Mouse (Mus musculus): ENCODE results near the gene Stab2. TPM values are rescaled to one million over a fixed set of nuclear protein-coding genes. Genes with fewer than 3 reads are reported as not detected.

Stab2 gene
- polyA plus RNA-seq, 1 experiment from 2014 or later: 0.84 TPM

DNA sequence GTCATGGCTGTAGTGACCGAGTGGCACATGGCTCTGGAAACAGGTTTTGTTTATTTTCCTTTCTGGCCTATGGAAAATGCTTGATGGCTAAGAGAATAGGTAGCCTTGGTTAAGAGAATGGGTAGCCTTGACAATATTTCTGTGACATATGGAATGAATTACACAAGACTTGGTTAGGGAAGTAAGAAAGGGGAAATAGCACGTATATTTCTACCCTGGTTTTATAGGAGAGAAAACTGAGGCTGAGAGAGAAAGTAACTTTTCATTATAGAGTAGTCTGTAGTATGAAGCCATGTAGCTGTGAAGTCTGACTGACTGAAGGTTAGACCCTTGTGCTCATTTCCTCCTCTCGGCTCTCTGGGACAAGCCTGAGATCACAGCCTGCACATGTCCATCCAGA lies 180.9 kb downstream of the Stab2 start:
- Histone ChIP-seq H3K36me3 (peaks cover 49% of the 10 kb centered on the region), H3K9me3 (replicated peaks) (0 out of 2 replicates have a peak, but pooled peaks cover 9% of the 10 kb centered on the region), H3K4me1 (replicated peaks) (peaks cover 10% of the 10 kb centered on the region), H3K4me3 (no peak overlapping the region), H3K27me3 (replicated peaks) (no peaks in the 10 kb centered on the region), H3K27ac (ENCODE audit: poor library complexity, severe bottlenecking) (no peak overlapping the region), H3K9ac (no peak overlapping the region), H3K4me2 (no peak overlapping the region)
- no peak for ATAC-seq (ENCODE audit: insufficient number of reproducible peaks, low FRiP score)
- WGBS: 72% methylated on average over 3 of the region's 3 CpGs

DNA sequence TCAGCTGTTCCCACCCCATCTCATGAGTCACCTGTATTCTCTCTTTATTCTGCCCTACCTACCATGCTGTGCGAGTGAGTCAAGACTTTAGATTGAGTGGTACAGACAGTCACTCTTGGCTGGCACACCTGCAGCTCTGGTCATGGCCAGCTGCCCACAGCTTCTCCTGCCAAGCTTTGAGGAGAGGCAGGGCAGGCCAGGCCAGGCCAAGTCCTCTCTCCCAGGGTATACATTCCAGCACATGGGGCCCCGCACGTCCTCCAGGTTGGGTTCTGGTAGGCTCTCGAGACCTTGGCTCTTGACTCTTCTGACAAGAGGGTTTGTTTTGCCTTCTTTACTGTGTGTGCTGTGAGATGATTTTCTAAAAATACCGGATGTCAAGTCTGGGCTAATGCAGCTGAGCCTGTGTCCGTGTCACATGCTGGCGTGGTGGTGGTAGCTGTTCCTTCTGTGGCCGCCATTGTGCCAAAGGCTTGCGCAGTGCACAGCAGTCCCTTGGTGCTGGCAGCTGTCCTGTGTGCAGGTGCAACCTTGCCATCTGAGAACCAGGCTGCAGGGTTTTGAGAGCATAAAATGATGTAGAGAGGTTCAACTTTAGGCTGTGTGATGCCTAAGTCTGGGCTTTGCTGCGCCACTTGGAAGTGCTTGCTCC lies 181.8 kb downstream of the Stab2 start:
- H3K27ac ChIP-seq (ENCODE audit: poor library complexity, severe bottlenecking): peak overlapping the region; percentile 57
- 0 out of 2 replicates have a peak, but pooled peaks cover 9% of the 10 kb centered on the region for H3K9me3 ChIP-seq (replicated peaks)
- H3K4me1 ChIP-seq (replicated peaks): peaks cover 10% of the 10 kb centered on the region
- WGBS: 78% methylated on average over 10 of the region's 10 CpGs
- H3K9ac ChIP-seq: no peak overlapping the region
- no peak overlapping the region for H3K4me2 ChIP-seq
- no peaks in the 10 kb centered on the region for H3K27me3 ChIP-seq (replicated peaks)
- H3K36me3 ChIP-seq: peaks cover 49% of the 10 kb centered on the region
- no peak; the same call in 1 of the 2 replicates for ATAC-seq (ENCODE audit: insufficient number of reproducible peaks, low FRiP score)
- no peak overlapping the region for H3K4me3 ChIP-seq

DNA sequence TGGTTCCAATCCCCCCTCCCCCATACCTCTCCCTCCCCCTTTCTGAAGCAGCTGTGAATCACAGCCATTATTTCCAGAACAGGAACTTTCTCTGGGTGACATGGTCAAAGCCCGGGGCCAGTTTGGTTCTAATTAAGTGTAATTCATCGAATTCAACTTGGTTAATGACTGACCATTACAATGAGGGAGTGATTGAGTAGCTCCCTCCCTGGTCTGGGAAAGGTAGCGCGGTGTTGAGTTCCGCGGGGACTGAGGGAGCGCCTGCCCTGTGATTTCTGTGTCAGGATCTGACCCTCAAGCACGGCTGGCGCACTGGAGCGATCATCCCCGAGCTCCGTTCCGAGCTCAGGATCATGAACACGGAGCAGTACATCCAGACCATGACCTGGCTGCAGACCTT lies 183.0 kb downstream of the Stab2 start:
- Histone ChIP-seq H3K9me3 (replicated peaks) (0 out of 2 replicates have a peak, but pooled peaks cover 9% of the 10 kb centered on the region), H3K27me3 (replicated peaks) (no peaks in the 10 kb centered on the region), H3K9ac (no peak overlapping the region), H3K4me1 (replicated peaks) (peaks cover 13% of the 10 kb centered on the region), H3K27ac (ENCODE audit: poor library complexity, severe bottlenecking) (no peak overlapping the region), H3K4me3 (no peak overlapping the region), H3K4me2 (no peak overlapping the region), H3K36me3 (peaks cover 53% of the 10 kb centered on the region)
- ATAC-seq (ENCODE audit: insufficient number of reproducible peaks, low FRiP score): no peak
- WGBS: 74% methylated on average over 14 of the region's 14 CpGs

DNA sequence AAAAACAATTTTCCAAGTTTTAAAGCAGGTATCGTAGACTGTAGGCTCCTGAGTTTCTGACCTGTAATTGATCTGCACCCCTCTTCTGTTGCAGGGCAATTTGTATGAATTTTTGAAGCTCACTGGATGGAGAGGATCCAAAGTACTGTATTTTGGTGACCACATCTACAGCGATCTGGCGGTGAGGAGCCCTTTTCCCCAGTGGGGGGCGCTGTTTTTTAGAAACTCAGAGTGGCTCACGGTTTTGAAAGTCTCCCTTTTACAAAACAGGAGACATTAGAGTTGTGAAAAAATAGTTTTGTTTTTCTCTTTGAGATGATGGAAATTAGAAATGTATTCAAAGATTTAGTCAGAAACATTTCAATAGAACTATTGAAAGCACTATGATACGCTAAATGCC lies 183.7 kb downstream of the Stab2 start:
- Histone ChIP-seq H3K9ac (no peak overlapping the region), H3K36me3 (peaks cover 46% of the 10 kb centered on the region), H3K27ac (ENCODE audit: poor library complexity, severe bottlenecking) (no peak overlapping the region), H3K27me3 (replicated peaks) (no peaks in the 10 kb centered on the region), H3K4me3 (no peak overlapping the region), H3K4me1 (replicated peaks) (peaks cover 21% of the 10 kb centered on the region), H3K4me2 (no peak overlapping the region), H3K9me3 (replicated peaks) (0 out of 2 replicates have a peak, but pooled peaks cover 5% of the 10 kb centered on the region)
- 79% methylated on average over 6 of the region's 6 CpGs for WGBS
- ATAC-seq (ENCODE audit: insufficient number of reproducible peaks, low FRiP score): no peak

DNA sequence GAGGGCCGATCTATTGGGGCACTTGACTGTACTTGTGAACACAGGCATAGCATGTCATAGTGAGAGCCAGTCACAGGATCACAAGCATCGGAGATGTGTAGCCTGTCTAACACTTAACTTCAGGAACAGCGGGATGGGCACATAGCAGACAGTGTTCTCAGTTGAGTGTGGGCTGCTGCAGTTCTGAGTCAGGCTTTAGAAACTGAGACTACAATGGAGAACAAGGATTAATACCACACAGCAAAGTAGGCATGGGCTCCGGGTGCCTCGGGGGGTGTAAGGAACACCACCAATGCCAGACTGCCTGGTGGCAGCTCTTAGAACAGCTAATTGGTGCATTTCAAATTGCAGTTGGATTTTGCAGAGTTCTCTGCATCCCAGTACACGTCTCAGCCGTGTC lies 186.8 kb downstream of the Stab2 start:
- no peak for ATAC-seq (ENCODE audit: insufficient number of reproducible peaks, low FRiP score)
- peaks cover 28% of the 10 kb centered on the region for H3K4me1 ChIP-seq (replicated peaks)
- no peak overlapping the region for H3K9ac ChIP-seq
- 89% methylated on average over 7 of the region's 7 CpGs for WGBS
- no peaks in the 10 kb centered on the region for H3K9me3 ChIP-seq (replicated peaks)
- H3K4me3 ChIP-seq: no peak overlapping the region
- H3K36me3 ChIP-seq: peaks cover 37% of the 10 kb centered on the region
- H3K4me2 ChIP-seq: no peak overlapping the region
- H3K27me3 ChIP-seq (replicated peaks): no peaks in the 10 kb centered on the region
- no peak overlapping the region for H3K27ac ChIP-seq (ENCODE audit: poor library complexity, severe bottlenecking)

DNA sequence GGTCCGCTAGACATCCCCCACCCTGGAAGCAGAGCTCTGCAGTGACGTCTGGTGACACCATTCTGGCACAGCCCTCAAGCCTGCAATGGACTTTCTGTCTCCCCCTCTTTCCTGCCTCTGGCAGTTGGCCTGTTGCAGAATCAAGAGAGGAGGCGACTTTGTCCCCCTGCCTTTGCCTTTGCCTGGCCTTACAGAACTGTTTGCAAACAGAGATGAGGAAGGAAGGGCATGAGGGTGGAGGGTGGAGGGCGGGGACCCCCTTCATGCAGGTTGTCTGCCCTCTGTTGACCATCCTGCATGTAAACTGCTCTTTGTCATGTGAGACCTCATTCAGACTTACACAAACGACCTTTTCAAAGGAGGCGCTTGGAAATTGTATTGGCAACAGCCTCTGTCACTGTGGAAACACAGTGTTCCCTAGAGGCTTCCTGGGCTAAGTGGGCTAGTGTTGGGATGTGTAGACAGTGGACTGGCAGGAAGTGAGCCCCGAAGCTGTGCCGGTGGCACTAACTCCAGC lies 188.1 kb downstream of the Stab2 start:
- Histone ChIP-seq H3K4me3 (no peak overlapping the region), H3K4me2 (no peak overlapping the region; the same call in 1 of the 2 replicates), H3K27me3 (replicated peaks) (no peaks in the 10 kb centered on the region), H3K27ac (ENCODE audit: poor library complexity, severe bottlenecking) (peak overlapping the region; percentile 42), H3K36me3 (peaks cover 33% of the 10 kb centered on the region), H3K4me1 (replicated peaks) (peaks cover 31% of the 10 kb centered on the region), H3K9me3 (replicated peaks) (no peaks in the 10 kb centered on the region), H3K9ac (0 out of 2 replicates have a peak overlapping the region, but pooled peaks have one; percentile 20)
- WGBS: 32% methylated on average over 8 of the region's 8 CpGs
- peak; percentile 38; the same call in 1 of the 2 replicates for ATAC-seq (ENCODE audit: insufficient number of reproducible peaks, low FRiP score)

DNA sequence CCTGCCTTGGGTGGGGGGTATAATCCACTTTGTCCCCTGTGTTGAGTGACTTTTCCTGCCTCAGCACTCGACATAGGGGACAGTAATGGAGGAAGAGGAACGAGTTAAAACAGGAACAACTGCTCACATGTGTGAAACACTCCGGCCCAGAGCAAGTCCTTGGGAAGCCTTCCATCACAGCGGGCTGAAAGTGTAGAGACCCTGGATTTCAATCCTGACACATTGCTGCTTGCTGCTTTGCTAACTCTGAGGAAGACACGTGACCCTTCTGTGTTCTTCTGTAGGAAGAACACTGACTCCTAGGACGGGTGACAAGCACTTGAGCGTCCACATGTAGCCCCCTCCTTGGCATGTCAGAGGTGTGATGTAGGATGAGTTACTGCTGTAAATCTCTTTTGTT lies 192.7 kb downstream of the Stab2 start:
- no peak overlapping the region for H3K9ac ChIP-seq
- no peaks in the 10 kb centered on the region for H3K9me3 ChIP-seq (replicated peaks)
- peaks cover 47% of the 10 kb centered on the region for H3K4me1 ChIP-seq (replicated peaks)
- WGBS: 74% methylated on average over 7 of the region's 7 CpGs
- H3K27ac ChIP-seq (ENCODE audit: poor library complexity, severe bottlenecking): no peak overlapping the region
- H3K27me3 ChIP-seq (replicated peaks): no peaks in the 10 kb centered on the region
- peaks cover 17% of the 10 kb centered on the region; the same call in 1 of the 2 replicates for H3K36me3 ChIP-seq
- no peak overlapping the region for H3K4me3 ChIP-seq
- H3K4me2 ChIP-seq: no peak overlapping the region
- no peak for ATAC-seq (ENCODE audit: insufficient number of reproducible peaks, low FRiP score)

DNA sequence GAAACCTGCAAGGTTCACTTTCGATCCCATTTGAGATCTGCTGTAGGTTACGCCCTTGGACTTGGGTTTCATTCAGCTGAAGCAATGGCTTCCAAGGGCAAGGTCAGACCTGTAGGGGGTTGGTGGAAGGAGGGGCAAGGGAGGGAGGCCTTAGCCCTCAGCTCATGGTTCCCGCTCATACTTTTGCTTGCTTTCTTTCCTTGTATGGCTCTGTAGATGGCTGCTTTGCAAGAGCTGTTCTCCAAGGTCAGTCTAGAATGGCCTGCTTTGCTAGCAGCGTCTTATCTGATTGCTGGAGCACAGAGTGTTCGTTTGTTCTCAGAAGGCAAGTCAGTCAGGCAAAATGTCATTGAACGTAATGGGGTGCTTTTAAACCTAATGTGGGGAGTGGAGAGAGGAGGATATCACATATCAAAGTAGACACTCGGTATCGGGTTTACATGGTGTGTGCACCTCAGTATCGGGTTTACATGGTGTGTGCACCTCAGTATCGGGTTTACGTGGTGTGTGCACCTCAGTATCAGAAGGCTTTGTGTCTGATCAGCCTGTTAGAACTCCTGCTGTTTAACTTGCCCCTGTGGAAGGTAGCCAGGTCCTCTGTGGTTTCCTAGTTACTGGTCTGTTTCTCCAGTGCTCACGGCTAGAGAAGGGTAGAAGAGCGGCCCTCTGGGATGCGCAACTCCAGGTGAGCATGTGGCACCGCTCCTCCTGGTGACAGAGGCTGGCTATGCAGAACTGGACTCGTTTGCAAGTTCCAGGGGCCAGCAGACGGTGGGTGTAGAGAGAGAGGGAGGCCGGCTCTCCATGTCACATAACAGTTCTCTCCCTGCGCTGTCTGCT lies 193.3 kb downstream of the Stab2 start:
- H3K4me1 ChIP-seq (replicated peaks): peaks cover 40% of the 10 kb centered on the region
- peak overlapping the region; percentile 76 for H3K27ac ChIP-seq (ENCODE audit: poor library complexity, severe bottlenecking)
- no peaks in the 10 kb centered on the region for H3K9me3 ChIP-seq (replicated peaks)
- H3K4me2 ChIP-seq: no peak overlapping the region
- 61% methylated on average over 19 of the region's 19 CpGs for WGBS
- H3K4me3 ChIP-seq: no peak overlapping the region
- 0 out of 2 replicates have a peak, but pooled peaks have one; percentile 7 for ATAC-seq (ENCODE audit: insufficient number of reproducible peaks, low FRiP score)
- no peak overlapping the region for H3K9ac ChIP-seq
- peaks cover 20% of the 10 kb centered on the region; the same call in 1 of the 2 replicates for H3K36me3 ChIP-seq
- no peaks in the 10 kb centered on the region for H3K27me3 ChIP-seq (replicated peaks)

DNA sequence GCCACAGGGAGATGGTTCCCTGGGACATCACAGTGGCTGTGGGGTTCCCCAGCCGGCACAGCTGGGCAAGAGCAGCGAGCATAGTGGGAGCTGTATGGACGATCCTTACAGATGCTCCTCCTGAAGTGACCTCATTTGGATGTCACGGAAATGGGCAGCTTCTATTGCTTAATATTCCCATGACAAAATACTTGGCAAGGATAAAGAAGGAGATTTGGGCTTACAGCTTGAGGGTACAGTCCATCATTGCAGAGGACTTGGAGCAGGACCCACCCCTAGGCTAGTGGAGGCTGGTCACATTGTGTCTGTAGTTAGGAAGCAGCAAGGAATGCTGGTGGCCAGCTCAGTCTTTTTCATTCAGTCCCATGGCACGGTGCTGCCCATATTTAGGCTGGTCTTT lies 197.2 kb downstream of the Stab2 start:
- Histone ChIP-seq H3K27me3 (replicated peaks) (no peaks in the 10 kb centered on the region), H3K4me1 (replicated peaks) (peaks cover 28% of the 10 kb centered on the region), H3K4me3 (no peak overlapping the region), H3K9me3 (replicated peaks) (no peaks in the 10 kb centered on the region), H3K27ac (ENCODE audit: poor library complexity, severe bottlenecking) (no peak overlapping the region), H3K9ac (no peak overlapping the region), H3K36me3 (peaks cover 11% of the 10 kb centered on the region; the same call in 1 of the 2 replicates), H3K4me2 (no peak overlapping the region)
- no peak for ATAC-seq (ENCODE audit: insufficient number of reproducible peaks, low FRiP score)
- WGBS: 93% methylated on average over 5 of the region's 5 CpGs

DNA sequence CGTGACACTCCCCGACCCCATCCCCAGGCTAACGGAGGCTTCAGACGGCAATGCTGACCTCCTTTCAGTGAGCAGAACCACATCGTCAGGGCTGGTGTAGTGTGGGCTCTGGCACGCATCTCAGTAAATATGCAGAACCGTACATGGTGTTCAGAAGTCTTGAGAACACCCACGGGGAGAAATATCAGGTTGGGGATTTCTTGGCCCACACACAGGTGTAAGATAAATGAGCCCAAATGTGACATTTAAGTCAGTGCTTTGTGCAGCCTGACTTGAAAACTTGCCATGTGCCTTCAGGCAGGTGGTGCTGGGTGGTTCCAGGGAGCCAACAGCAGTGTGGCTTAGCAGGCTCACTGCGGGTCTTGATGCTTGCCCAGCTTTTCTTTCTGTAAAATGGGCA lies 197.8 kb downstream of the Stab2 start:
- no peak overlapping the region for H3K4me3 ChIP-seq
- no peak overlapping the region for H3K9ac ChIP-seq
- 87% methylated on average over 9 of the region's 9 CpGs for WGBS
- no peak for ATAC-seq (ENCODE audit: insufficient number of reproducible peaks, low FRiP score)
- no peak overlapping the region for H3K4me2 ChIP-seq
- peaks cover 9% of the 10 kb centered on the region; the same call in 1 of the 2 replicates for H3K36me3 ChIP-seq
- H3K27ac ChIP-seq (ENCODE audit: poor library complexity, severe bottlenecking): no peak overlapping the region
- H3K9me3 ChIP-seq (replicated peaks): no peaks in the 10 kb centered on the region
- H3K27me3 ChIP-seq (replicated peaks): no peaks in the 10 kb centered on the region
- H3K4me1 ChIP-seq (replicated peaks): peaks cover 26% of the 10 kb centered on the region
